Mouse (Mus musculus): ENCODE measurements around the gene Shmt1.
"Not testable (repeated sequence)": the region's sequence is repeated elsewhere in the genome, so short reads cannot be mapped to it uniquely, and the experiment has no call there.

The Shmt1 gene

GRCm38 (mm10) chr11:60811618-60812017 is at the start of gene Shmt1:
Shmt1 (minus strand) TSS chr11:60811718.
- DNase-seq, result not testable (repeated sequence)

GRCm38 (mm10) chr11:60856587-60856986 is 45.1 kb upstream of the Shmt1 start:
- DNase-seq, result no peak

- no peak for DNase-seq
Observed at GRCm38 (mm10) chr11:60845415-60845814, 33.9 kb upstream of the Shmt1 start.

GRCm38 (mm10) chr11:60843412-60843811 is 31.9 kb upstream of the Shmt1 start:
- no peak for DNase-seq

GRCm38 (mm10) chr11:60841467-60842200 is 30.1 kb upstream of the Shmt1 start:
- no peak for DNase-seq

- peak; percentile 16 to 44 for DNase-seq
Observed at GRCm38 (mm10) chr11:60837644-60838406, 26.3 kb upstream of the Shmt1 start.

GRCm38 (mm10) chr11:60836897-60837296 is 25.4 kb upstream of the Shmt1 start:
- DNase-seq, result no peak

GRCm38 (mm10) chr11:60830433-60831052 is 19.0 kb upstream of the Shmt1 start, which contains the start of gene Dhrs7b:
Dhrs7b (plus strand) TSS chr11:60830631.
- peak; percentile 90 to 91 for DNase-seq

GRCm38 (mm10) chr11:60828903-60829302 is 17.4 kb upstream of the Shmt1 start:
- no peak for DNase-seq

GRCm38 (mm10) chr11:60827241-60827945 is 15.9 kb upstream of the Shmt1 start:
- peak; percentile 19 to 60 for DNase-seq

- no peak for DNase-seq
Observed at GRCm38 (mm10) chr11:60826700-60827099, 15.2 kb upstream of the Shmt1 start.

- peak; percentile 35 to 80 for DNase-seq
Observed at GRCm38 (mm10) chr11:60825191-60825590, 13.7 kb upstream of the Shmt1 start.

- no peak for DNase-seq
Observed at GRCm38 (mm10) chr11:60823771-60824170, 12.3 kb upstream of the Shmt1 start.

- DNase-seq, result no peak
Observed at GRCm38 (mm10) chr11:60816398-60816797, 4.9 kb upstream of the Shmt1 start.

GRCm38 (mm10) chr11:60811054-60811460 is 461 bp downstream of the Shmt1 start:
- DNase-seq, result peak; percentile 97 to 98

- DNase-seq, result peak; percentile 62 to 84
Observed at GRCm38 (mm10) chr11:60810046-60810965, 1.2 kb downstream of the Shmt1 start.

- DNase-seq, result peak; percentile 56 to 71
Observed at GRCm38 (mm10) chr11:60809546-60809945, 2.0 kb downstream of the Shmt1 start.

GRCm38 (mm10) chr11:60808286-60809070 is 3.0 kb downstream of the Shmt1 start:
- DNase-seq, result peak; percentile 75 to 79

GRCm38 (mm10) chr11:60800892-60801291 is 10.6 kb downstream of the Shmt1 start:
- DNase-seq, result no peak

- DNase-seq, result no peak
Observed at GRCm38 (mm10) chr11:60799977-60800376, 11.5 kb downstream of the Shmt1 start.

GRCm38 (mm10) chr11:60796342-60796741 is 15.2 kb downstream of the Shmt1 start:
- DNase-seq, result no peak

Data from kidney, adult 8-10 months (tissue).